Mouse (Mus musculus) lung, postnatal 10 days (tissue): ENCODE data around the gene Lrrc57.

Source experiments
- DNase-seq: peaks from one replicate; pipeline ENCODE4 v3.0.0; 2021

Lrrc57 gene

GRCm38 (mm10) chr2:120608830-120609723 lies at the start of gene Lrrc57, which contains the start of gene Haus2:
TSS of gene Lrrc57 (minus strand) at chr2:120609520.
TSS of gene Haus2 (plus strand) at chr2:120609383.
- DNase-seq, result peak; percentile 95

- DNase-seq, result no peak
Measured at GRCm38 (mm10) chr2:120658486-120658885, 49.2 kb upstream of the Lrrc57 start.

- DNase-seq, result no peak
Measured at GRCm38 (mm10) chr2:120656711-120657110, 47.4 kb upstream of the Lrrc57 start.

- no peak for DNase-seq
Measured at GRCm38 (mm10) chr2:120655905-120656304, 46.6 kb upstream of the Lrrc57 start.

GRCm38 (mm10) chr2:120654693-120655092 lies 45.4 kb upstream of the Lrrc57 start:
- no peak for DNase-seq

- no peak for DNase-seq
Measured at GRCm38 (mm10) chr2:120652925-120653284, 43.6 kb upstream of the Lrrc57 start.

GRCm38 (mm10) chr2:120652256-120652924 lies 43.1 kb upstream of the Lrrc57 start:
- DNase-seq, result peak; percentile 45

- peak; percentile 80 for DNase-seq
Measured at GRCm38 (mm10) chr2:120646777-120647176, 37.5 kb upstream of the Lrrc57 start.

GRCm38 (mm10) chr2:120643836-120644235 lies 34.5 kb upstream of the Lrrc57 start:
- DNase-seq, result peak; percentile 86

- DNase-seq, result no peak
Measured at GRCm38 (mm10) chr2:120640835-120641234, 31.5 kb upstream of the Lrrc57 start.

- DNase-seq, result peak; percentile 74
Measured at GRCm38 (mm10) chr2:120631957-120632356, 22.6 kb upstream of the Lrrc57 start.

- DNase-seq, result no peak
Measured at GRCm38 (mm10) chr2:120631521-120631920, 22.2 kb upstream of the Lrrc57 start.

- DNase-seq, result no peak
Measured at GRCm38 (mm10) chr2:120630655-120631054, 21.3 kb upstream of the Lrrc57 start.

- no peak for DNase-seq
Measured at GRCm38 (mm10) chr2:120630246-120630645, 20.9 kb upstream of the Lrrc57 start.

GRCm38 (mm10) chr2:120628886-120629735 lies 19.8 kb upstream of the Lrrc57 start, which contains the start of gene Stard9:
TSS of gene Stard9 (plus strand) at chr2:120629121.
- peak; percentile 100 for DNase-seq

GRCm38 (mm10) chr2:120628076-120628865 lies 19.0 kb upstream of the Lrrc57 start:
- no peak for DNase-seq

- DNase-seq, result no peak
Measured at GRCm38 (mm10) chr2:120622920-120623319, 13.6 kb upstream of the Lrrc57 start.

GRCm38 (mm10) chr2:120619538-120619937 lies 10.2 kb upstream of the Lrrc57 start:
- DNase-seq, result no peak

GRCm38 (mm10) chr2:120616279-120617163 lies 7.2 kb upstream of the Lrrc57 start:
- DNase-seq, result no peak

- peak; percentile 36 for DNase-seq
Measured at GRCm38 (mm10) chr2:120606021-120606690, 3.2 kb downstream of the Lrrc57 start.
